Mouse (Mus musculus) midbrain, postnatal 0 days (tissue): ENCODE results near the gene Themis2. TPM values are rescaled to one million over a fixed set of nuclear protein-coding genes. Genes with fewer than 3 reads are reported as not detected.
A peak's percentile ranks its signal among the peaks of the same experiment; 100 is the strongest.

Source experiments
- ATAC-seq: fragments of 200-750 bp; cut with Nextera tagmentation; 2 replicates; pipeline ENCODE4 v1.8.0; 2017; ENCODE audit warnings: moderate number of reproducible peaks, mild to moderate bottlenecking, moderate TSS enrichment, moderate library complexity; ENCODE audit not compliant: low FRiP score
- DNase-seq: peaks from one replicate; pipeline ENCODE4 v3.0.0-alpha.2; 2015; ENCODE audit warnings: low spot score
- H3K27ac ChIP-seq: fragments of 300-500 bp; sonication (generic); 2 replicates; pipeline ENCODE4 v1.5.1; 2014; ENCODE audit warnings: low read depth, mild to moderate bottlenecking, low read length, mixed read lengths
- H3K27me3 ChIP-seq: fragments of 300-500 bp; sonication (generic); 2 replicates; pipeline ENCODE4 v1.6.1; 2014; ENCODE audit warnings: low read length, control low read depth, mixed read lengths; ENCODE audit not compliant: insufficient read depth
- H3K36me3 ChIP-seq: fragments of 300-500 bp; sonication (generic); 2 replicates; pipeline ENCODE4 v1.6.1; 2014; ENCODE audit warnings: low read length, control low read depth, mixed read lengths; ENCODE audit not compliant: insufficient read depth
- H3K4me1 ChIP-seq: fragments of 300-500 bp; sonication (generic); 2 replicates; pipeline ENCODE4 v1.6.1; 2014; ENCODE audit warnings: mild to moderate bottlenecking, control low read depth, antibody characterized with exemption, low read length, mixed read lengths; ENCODE audit not compliant: insufficient read depth
- H3K4me2 ChIP-seq: fragments of 300-500 bp; sonication (generic); 2 replicates; pipeline ENCODE4 v1.6.1; 2014; ENCODE audit warnings: low read depth, mild to moderate bottlenecking, low read length, mixed read lengths; ENCODE audit not compliant: poor library complexity, severe bottlenecking
- H3K4me3 ChIP-seq: fragments of 300-500 bp; sonication (generic); 2 replicates; pipeline ENCODE4 v1.5.1; 2014; ENCODE audit warnings: low read depth, mild to moderate bottlenecking, low read length, moderate library complexity
- H3K9ac ChIP-seq: fragments of 300-500 bp; sonication (generic); replicated peaks from 2 replicates; pipeline ENCODE4 v1.6.1; 2014; ENCODE audit warnings: mild to moderate bottlenecking, low read length, moderate library complexity, mixed read lengths; ENCODE audit not compliant: poor library complexity, severe bottlenecking
- H3K9me3 ChIP-seq: fragments of 300-500 bp; sonication (generic); 2 replicates; pipeline ENCODE4 v1.6.1; 2016; ENCODE audit warnings: low read length, control low read depth
- CTCF ChIP-seq: IDR thresholded peaks from 2 replicates; pipeline ENCODE4 v1.5.1; 2016; ENCODE audit warnings: antibody characterized with exemption, mild to moderate bottlenecking
- WGBS: fragments of 180-500 bp; shearing (Covaris S2); extraction: QIAGEN DNeasy Blood & Tissue Kit; methylation state at CpG from one replicate; pipeline ENCODE4 v1.1.7; 2014; 5-methylcytosine and 5-hydroxymethylcytosine counted together
- polyA plus RNA-seq: library from polyadenylated mRNA; unstranded; fragments of >200 nt; fragmentation: Nextera tagmentation; extraction: Ambion mirVana; gene quantifications from 2 replicates; pipeline ENCODE4 v1.2.1, GENCODE M21; 2015
- total RNA-seq: library from RNA; depleted of rRNA; stranded (reverse); fragments of >200 nt; gene quantifications from 2 replicates; pipeline ENCODE4 v1.2.3, GENCODE M21; 2014

The Themis2 gene
- total and polyA plus RNA-seq, 2 experiments from 2014 or later, result 0.49 TPM

- ATAC-seq, result no peak
- no peak for DNase-seq
- Histone ChIP-seq H3K36me3 (peaks cover under 1% of the 10 kb centered on the region; the same call in 1 of the 2 replicates), H3K4me3 (no peak overlapping the region), H3K27me3 (no peaks in the 10 kb centered on the region), H3K9me3 (no peaks in the 10 kb centered on the region), H3K9ac (no peak overlapping the region), H3K4me1 (no peaks in the 10 kb centered on the region), H3K27ac (no peak overlapping the region), H3K4me2 (no peak overlapping the region)
- TF ChIP-seq CTCF, result no peak
- 88% methylated on average over 2 of the region's 2 CpGs for WGBS
These were observed 12.5 kb downstream of the Themis2 start for GRCm38 (mm10) chr4:132783732-132784131.

DNA sequence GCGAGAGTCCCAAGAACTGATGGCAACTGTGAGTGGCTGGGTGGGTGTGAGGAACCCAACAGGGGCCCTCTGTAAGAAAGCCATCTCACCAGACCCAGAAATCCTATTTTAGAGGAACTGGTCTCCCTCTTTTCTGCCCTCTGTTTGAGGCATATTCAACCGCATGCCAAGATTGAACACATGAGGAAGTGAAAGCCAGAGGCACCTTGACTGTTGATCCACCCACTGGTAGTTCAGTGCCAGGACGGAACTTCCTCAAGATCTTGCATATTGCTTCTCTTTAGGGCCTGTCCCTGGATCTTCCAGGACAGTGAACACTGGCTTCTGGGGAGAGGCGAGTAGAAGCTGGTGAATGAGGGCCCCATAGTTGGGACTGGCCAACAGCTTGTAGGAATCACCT lies 15.9 kb downstream of the Themis2 start:
- Histone ChIP-seq H3K27ac (no peak overlapping the region), H3K9ac (no peak overlapping the region), H3K4me3 (no peak overlapping the region), H3K4me1 (no peaks in the 10 kb centered on the region), H3K27me3 (no peaks in the 10 kb centered on the region), H3K4me2 (no peak overlapping the region), H3K9me3 (no peaks in the 10 kb centered on the region), H3K36me3 (peaks cover 28% of the 10 kb centered on the region)
- DNase-seq, result no peak
- no peak for ATAC-seq
- 91% methylated on average over 4 of the region's 4 CpGs for WGBS
- no peak for TF ChIP-seq CTCF

GRCm38 (mm10) chr4:132778562-132779201 lies 17.5 kb downstream of the Themis2 start:
- H3K27me3 ChIP-seq, result no peaks in the 10 kb centered on the region
- H3K36me3 ChIP-seq, result peaks cover 40% of the 10 kb centered on the region
- ATAC-seq (no peak), DNase-seq (no peak)
- 95% methylated on average over 6 of the region's 6 CpGs for WGBS
- H3K9me3 ChIP-seq, result no peaks in the 10 kb centered on the region
- no peaks in the 10 kb centered on the region for H3K4me1 ChIP-seq
- H3K4me2 ChIP-seq, result no peak overlapping the region
- H3K4me3 ChIP-seq, result no peak overlapping the region
- no peak for TF ChIP-seq CTCF
- H3K9ac ChIP-seq, result no peak overlapping the region
- no peak overlapping the region for H3K27ac ChIP-seq

GRCm38 (mm10) chr4:132776764-132777163 lies 19.4 kb downstream of the Themis2 start:
- Histone ChIP-seq H3K4me2 (no peak overlapping the region), H3K4me1 (no peaks in the 10 kb centered on the region), H3K9ac (no peak overlapping the region), H3K9me3 (no peaks in the 10 kb centered on the region), H3K36me3 (peaks cover 40% of the 10 kb centered on the region), H3K27me3 (no peaks in the 10 kb centered on the region), H3K4me3 (no peak overlapping the region), H3K27ac (no peak overlapping the region)
- WGBS, result 87% methylated on average over 5 of the region's 5 CpGs
- peak; percentile 72 for TF ChIP-seq CTCF
- peak; percentile 71 for DNase-seq
- no peak for ATAC-seq

- no peak for TF ChIP-seq CTCF
- no peak overlapping the region for H3K4me2 ChIP-seq
- no peak overlapping the region for H3K4me3 ChIP-seq
- no peaks in the 10 kb centered on the region for H3K9me3 ChIP-seq
- ATAC-seq (no peak), DNase-seq (no peak)
- H3K9ac ChIP-seq, result no peak overlapping the region
- peaks cover 40% of the 10 kb centered on the region for H3K36me3 ChIP-seq
- no peak overlapping the region for H3K27ac ChIP-seq
- no peaks in the 10 kb centered on the region for H3K4me1 ChIP-seq
- H3K27me3 ChIP-seq, result no peaks in the 10 kb centered on the region
- WGBS, result 80% methylated on average over 3 of the region's 3 CpGs
These were observed 21.3 kb downstream of the Themis2 start for GRCm38 (mm10) chr4:132774905-132775304.

GRCm38 (mm10) chr4:132771776-132772175 lies 24.4 kb downstream of the Themis2 start:
- DNase-seq, result no peak
- Histone ChIP-seq H3K27ac (no peak overlapping the region), H3K27me3 (no peaks in the 10 kb centered on the region), H3K36me3 (peaks cover 24% of the 10 kb centered on the region), H3K9me3 (no peaks in the 10 kb centered on the region), H3K9ac (no peak overlapping the region), H3K4me2 (no peak overlapping the region), H3K4me1 (peaks cover 4% of the 10 kb centered on the region; the same call in 1 of the 2 replicates), H3K4me3 (no peak overlapping the region)
- TF ChIP-seq CTCF, result no peak
- 96% methylated on average over 9 of the region's 9 CpGs for WGBS
- ATAC-seq, result no peak
